Mouse (Mus musculus) stomach, embryonic 15.5 days (tissue): ENCODE measurements around the gene Tbccd1. TPM values are rescaled to one million over a fixed set of nuclear protein-coding genes. Genes with fewer than 3 reads are reported as not detected.

ENCODE experiments used
- ATAC-seq: fragments of 200-750 bp; cut with Nextera tagmentation; 2 replicates; pipeline ENCODE4 v1.8.0; 2017; ENCODE audit warnings: low read depth, moderate number of reproducible peaks, moderate TSS enrichment; ENCODE audit not compliant: insufficient read depth, low FRiP score
- H3K27ac ChIP-seq: fragments of 300-500 bp; sonication (generic); 2 replicates; pipeline ENCODE4 v1.5.1; 2015; ENCODE audit warnings: mild to moderate bottlenecking, inconsistent platforms
- H3K27me3 ChIP-seq: fragments of 300-500 bp; sonication (generic); replicated peaks from 2 replicates; pipeline ENCODE4 v1.6.1; 2015; ENCODE audit warnings: inconsistent platforms
- H3K36me3 ChIP-seq: fragments of 300-500 bp; sonication (generic); 2 replicates; pipeline ENCODE4 v1.6.1; 2015; ENCODE audit warnings: inconsistent platforms
- H3K4me1 ChIP-seq: fragments of 300-500 bp; sonication (generic); 2 replicates; pipeline ENCODE4 v1.6.1; 2015; ENCODE audit warnings: inconsistent platforms
- H3K4me2 ChIP-seq: fragments of 300-500 bp; sonication (generic); 2 replicates; pipeline ENCODE4 v1.6.1; 2015; ENCODE audit warnings: mild to moderate bottlenecking, inconsistent platforms
- H3K4me3 ChIP-seq: fragments of 300-500 bp; sonication (generic); replicated peaks from 2 replicates; pipeline ENCODE4 v1.5.1; 2015; ENCODE audit warnings: inconsistent platforms
- H3K9ac ChIP-seq: fragments of 300-500 bp; sonication (generic); 2 replicates; pipeline ENCODE4 v1.6.1; 2015; ENCODE audit warnings: inconsistent platforms
- H3K9me3 ChIP-seq: fragments of 300-500 bp; sonication (generic); 2 replicates; pipeline ENCODE4 v1.6.1; 2016; ENCODE audit warnings: inconsistent platforms
- WGBS: fragments of 180-500 bp; shearing (Covaris S2); methylation state at CpG from one replicate; pipeline ENCODE4 v1.1.7; 2015; 5-methylcytosine and 5-hydroxymethylcytosine counted together
- polyA plus RNA-seq: library from polyadenylated mRNA; unstranded; fragments of >200 nt; fragmentation: Nextera tagmentation; extraction: Ambion mirVana; gene quantifications from 2 replicates; pipeline ENCODE4 v1.2.1, GENCODE M21; 2015

Tbccd1 gene
- 32.3 and 34.2 TPM in 2 replicates for polyA plus RNA-seq

DNA sequence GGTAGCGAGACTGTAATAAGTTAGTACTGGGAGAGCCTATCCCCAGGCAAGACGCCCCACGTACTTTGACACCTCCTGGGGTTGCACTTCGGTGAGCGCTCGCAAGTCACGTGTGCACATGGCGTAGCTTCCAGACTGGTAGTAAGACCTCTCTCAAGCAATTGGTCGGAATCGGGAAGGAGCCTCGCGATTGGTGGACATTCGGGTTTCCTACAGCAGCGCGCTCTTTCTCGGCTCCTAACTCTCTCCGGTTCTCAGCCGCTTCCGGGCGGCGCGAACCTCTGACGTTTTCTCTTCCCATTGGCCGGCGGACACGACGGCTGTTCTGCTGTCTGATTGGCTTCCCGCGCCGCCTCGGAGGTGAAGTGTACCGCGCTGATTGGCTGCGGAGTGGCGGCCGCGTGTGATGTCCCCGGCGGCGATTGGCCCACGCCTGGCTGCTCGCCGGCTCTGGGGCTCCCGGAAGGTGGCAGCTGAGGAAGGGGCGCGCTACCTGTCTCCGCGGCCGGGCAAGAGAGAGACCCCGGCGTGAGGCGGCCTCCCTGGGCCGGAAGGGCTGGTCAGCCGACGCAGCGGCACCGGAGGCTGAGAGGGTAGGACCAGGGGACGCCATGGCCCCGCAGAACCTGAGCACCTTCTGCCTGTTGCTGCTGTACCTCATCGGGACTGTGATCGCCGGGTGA is at the start of gene Tbccd1, which contains the start of gene Dnajb11:
Gene Tbccd1 (minus strand): TSS at position 239 of the 683 bp plus-strand sequence.
Gene Dnajb11 (plus strand): TSS at position 415 of the 683 bp plus-strand sequence.
- H3K4me1 ChIP-seq, result peaks cover 7% of the 10 kb centered on the region
- ATAC-seq, result peak; percentile 98
- peak within 1 kb of the TSS; percentile 89 for H3K9ac ChIP-seq
- H3K9me3 ChIP-seq, result no peaks in the 10 kb centered on the region
- no peaks in the 10 kb centered on the region for H3K36me3 ChIP-seq
- no peaks in the 10 kb centered on the region for H3K27me3 ChIP-seq
- WGBS, result under 1% methylated on average over 62 of the region's 62 CpGs
- H3K4me2 ChIP-seq, result peak within 1 kb of the TSS; percentile 87
- H3K27ac ChIP-seq, result peak within 1 kb of the TSS; percentile 78
- H3K4me3 ChIP-seq, result peak within 1 kb of the TSS; percentile 100

DNA sequence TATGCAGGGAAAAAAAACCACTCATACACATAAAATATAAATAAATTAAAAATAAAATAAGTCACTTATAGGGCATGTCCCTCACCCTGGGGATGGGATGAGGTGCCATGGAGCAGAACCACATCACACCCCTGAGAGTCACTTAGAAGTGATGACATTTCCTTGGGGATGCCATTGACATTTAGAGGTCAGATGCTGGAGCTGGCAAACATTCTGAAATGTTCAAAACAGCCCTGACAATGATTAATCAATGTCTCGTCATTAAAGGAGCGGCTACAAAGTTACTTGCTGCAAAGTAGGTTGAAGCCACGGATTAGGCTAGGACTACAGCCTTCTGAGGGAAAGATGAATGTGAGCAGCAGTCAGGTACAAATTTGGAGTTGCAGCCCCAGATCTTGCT is 43.9 kb upstream of the Tbccd1 start:
- no peak overlapping the region for H3K4me3 ChIP-seq
- WGBS, result 43% methylated on average over 3 of the region's 3 CpGs
- no peaks in the 10 kb centered on the region for H3K36me3 ChIP-seq
- no peak overlapping the region for H3K9ac ChIP-seq
- H3K27ac ChIP-seq, result no peak overlapping the region
- no peak overlapping the region for H3K4me2 ChIP-seq
- H3K4me1 ChIP-seq, result no peaks in the 10 kb centered on the region
- H3K9me3 ChIP-seq, result no peaks in the 10 kb centered on the region
- no peak for ATAC-seq
- no peaks in the 10 kb centered on the region for H3K27me3 ChIP-seq

DNA sequence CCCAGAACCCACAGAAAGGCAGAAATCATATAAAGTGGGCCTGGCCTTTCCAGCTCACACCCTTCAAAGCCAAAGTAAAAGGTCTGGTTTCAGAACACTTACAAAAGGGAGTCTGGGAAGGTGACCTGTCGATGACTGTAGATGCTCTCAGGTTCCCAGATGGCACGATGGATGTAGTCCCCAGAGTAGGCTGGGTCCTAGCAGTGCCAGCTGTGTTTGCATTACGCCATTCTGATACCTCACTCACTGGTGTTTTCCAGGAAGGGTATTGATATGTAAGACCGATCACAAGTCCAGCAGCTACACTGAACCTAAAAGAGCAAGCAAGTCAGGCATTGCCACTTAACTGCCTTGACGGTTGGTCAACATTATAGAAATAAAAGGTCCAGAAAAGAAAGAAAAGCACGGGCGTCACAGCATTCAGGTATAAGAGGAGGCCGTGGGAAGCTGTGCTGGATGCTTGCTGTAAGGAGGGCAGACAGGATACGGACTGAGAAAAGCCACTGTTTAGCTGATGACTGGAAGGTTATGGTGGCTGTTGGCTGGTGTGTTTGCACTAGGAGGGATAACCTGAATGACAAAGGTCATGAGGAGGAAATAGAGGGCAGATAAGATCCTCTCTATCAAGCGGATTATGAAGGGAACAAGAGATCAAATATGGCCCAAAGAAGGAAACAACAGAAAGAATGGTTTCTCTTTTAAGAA is 42.5 kb upstream of the Tbccd1 start:
- WGBS, result 63% methylated on average over 10 of the region's 10 CpGs
- Histone ChIP-seq H3K27ac (no peak overlapping the region), H3K4me2 (no peak overlapping the region), H3K4me3 (no peak overlapping the region), H3K9ac (no peak overlapping the region), H3K36me3 (no peaks in the 10 kb centered on the region), H3K4me1 (no peaks in the 10 kb centered on the region), H3K27me3 (no peaks in the 10 kb centered on the region), H3K9me3 (no peaks in the 10 kb centered on the region)
- no peak; the same call in 1 of the 2 replicates for ATAC-seq

DNA sequence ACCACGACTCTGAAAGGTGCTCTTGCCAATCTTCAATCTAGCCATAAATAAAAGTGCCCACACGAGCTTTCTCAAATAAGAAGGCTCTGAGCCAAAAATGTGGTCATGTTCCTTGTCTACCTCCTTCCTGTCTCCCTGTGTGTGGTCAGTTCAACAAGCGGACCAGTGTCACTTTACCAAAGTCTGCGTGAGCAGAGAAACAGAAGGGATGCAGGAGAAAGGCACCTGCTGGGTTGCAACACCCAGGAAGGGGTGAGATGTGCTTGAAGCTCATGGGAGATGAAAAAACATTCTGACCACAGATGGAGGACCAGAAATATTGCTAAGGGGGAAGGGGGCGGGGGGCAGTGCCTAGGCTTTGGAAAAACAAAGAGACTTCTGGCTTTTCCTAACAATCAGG is 41.9 kb upstream of the Tbccd1 start:
- Histone ChIP-seq H3K27ac (no peak overlapping the region), H3K9ac (no peak overlapping the region), H3K9me3 (no peaks in the 10 kb centered on the region), H3K27me3 (no peaks in the 10 kb centered on the region), H3K4me1 (no peaks in the 10 kb centered on the region), H3K4me2 (no peak overlapping the region), H3K36me3 (no peaks in the 10 kb centered on the region), H3K4me3 (no peak overlapping the region)
- no peak for ATAC-seq
- WGBS, result 54% methylated on average over 5 of the region's 5 CpGs

DNA sequence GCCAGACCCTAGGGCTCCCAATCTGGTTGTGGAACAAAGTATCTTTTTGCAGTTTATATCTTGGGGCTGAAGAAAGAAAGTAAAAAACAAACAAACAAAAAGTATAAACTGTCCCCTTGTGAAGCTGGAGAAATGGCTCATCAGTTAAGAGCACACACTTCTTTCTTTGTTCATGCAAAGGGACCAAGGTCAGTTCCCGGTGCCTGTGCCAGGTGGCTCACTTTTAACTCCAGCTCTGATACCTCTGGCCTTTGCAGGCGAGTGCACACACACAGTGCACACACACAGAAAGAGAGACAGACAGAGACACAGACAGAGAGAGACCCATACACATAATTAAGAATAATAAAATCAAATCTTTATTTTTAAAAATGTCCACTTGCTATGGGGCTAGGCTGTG is 39.1 kb upstream of the Tbccd1 start:
- no peaks in the 10 kb centered on the region for H3K27me3 ChIP-seq
- whole genome bisulfite sequencing, result 67% methylated on average over 2 of the region's 2 CpGs
- H3K9ac ChIP-seq, result no peak overlapping the region
- H3K36me3 ChIP-seq, result no peaks in the 10 kb centered on the region
- no peak overlapping the region for H3K27ac ChIP-seq
- no peak for ATAC-seq
- H3K4me3 ChIP-seq, result no peak overlapping the region
- H3K9me3 ChIP-seq, result no peaks in the 10 kb centered on the region
- H3K4me1 ChIP-seq, result no peaks in the 10 kb centered on the region
- no peak overlapping the region for H3K4me2 ChIP-seq

DNA sequence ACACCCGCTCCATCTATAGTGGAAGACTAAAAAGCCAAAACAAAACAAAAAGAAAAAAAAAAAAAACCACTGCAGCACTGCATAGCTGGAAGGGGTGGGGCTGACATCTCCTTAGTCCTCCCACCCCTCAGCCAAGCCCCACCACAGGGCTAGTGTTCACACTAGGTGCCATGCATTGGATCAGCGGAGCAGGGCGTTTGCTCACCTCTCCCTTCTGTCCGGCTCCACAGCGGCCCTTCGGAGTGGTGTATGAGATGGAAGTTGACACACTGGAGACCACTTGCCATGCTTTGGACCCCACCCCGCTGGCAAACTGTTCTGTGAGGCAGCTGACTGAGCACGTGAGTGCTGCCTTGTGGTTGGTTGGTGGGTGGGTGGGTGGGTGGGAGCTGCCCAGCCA is 36.6 kb upstream of the Tbccd1 start:
- no peaks in the 10 kb centered on the region for H3K36me3 ChIP-seq
- H3K9me3 ChIP-seq, result no peaks in the 10 kb centered on the region
- no peaks in the 10 kb centered on the region for H3K27me3 ChIP-seq
- H3K4me1 ChIP-seq, result no peaks in the 10 kb centered on the region
- no peak overlapping the region for H3K9ac ChIP-seq
- no peak overlapping the region for H3K4me3 ChIP-seq
- no peak for ATAC-seq
- WGBS, result 64% methylated on average over 8 of the region's 8 CpGs
- H3K27ac ChIP-seq, result no peak overlapping the region
- H3K4me2 ChIP-seq, result no peak overlapping the region

DNA sequence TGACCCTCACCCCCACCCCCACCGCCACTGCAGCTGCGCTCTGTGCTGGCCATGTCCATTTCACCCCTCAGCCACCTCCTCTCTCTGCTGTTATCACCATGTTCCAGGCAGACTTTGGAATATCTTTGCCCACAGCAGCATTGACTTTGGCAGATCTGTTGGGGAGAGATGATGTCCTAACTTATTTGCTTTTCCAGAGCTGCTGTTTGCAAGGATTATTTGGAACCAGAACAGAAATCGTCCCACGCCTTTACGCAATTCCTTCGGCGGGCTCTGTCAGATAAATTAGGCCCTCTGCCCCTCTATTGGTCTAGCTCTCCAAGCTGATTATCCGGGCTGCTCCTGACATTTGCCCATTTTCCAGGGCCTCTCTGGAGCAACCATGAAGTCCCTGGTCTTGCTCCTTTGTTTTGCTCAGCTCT is 34.3 kb upstream of the Tbccd1 start:
- H3K27me3 ChIP-seq, result no peaks in the 10 kb centered on the region
- no peaks in the 10 kb centered on the region for H3K36me3 ChIP-seq
- H3K4me2 ChIP-seq, result no peak overlapping the region
- no peaks in the 10 kb centered on the region for H3K4me1 ChIP-seq
- WGBS, result 83% methylated on average over 8 of the region's 8 CpGs
- H3K9me3 ChIP-seq, result no peaks in the 10 kb centered on the region
- no peak overlapping the region for H3K27ac ChIP-seq
- no peak overlapping the region for H3K4me3 ChIP-seq
- H3K9ac ChIP-seq, result no peak overlapping the region
- ATAC-seq, result no peak; the same call in 1 of the 2 replicates

DNA sequence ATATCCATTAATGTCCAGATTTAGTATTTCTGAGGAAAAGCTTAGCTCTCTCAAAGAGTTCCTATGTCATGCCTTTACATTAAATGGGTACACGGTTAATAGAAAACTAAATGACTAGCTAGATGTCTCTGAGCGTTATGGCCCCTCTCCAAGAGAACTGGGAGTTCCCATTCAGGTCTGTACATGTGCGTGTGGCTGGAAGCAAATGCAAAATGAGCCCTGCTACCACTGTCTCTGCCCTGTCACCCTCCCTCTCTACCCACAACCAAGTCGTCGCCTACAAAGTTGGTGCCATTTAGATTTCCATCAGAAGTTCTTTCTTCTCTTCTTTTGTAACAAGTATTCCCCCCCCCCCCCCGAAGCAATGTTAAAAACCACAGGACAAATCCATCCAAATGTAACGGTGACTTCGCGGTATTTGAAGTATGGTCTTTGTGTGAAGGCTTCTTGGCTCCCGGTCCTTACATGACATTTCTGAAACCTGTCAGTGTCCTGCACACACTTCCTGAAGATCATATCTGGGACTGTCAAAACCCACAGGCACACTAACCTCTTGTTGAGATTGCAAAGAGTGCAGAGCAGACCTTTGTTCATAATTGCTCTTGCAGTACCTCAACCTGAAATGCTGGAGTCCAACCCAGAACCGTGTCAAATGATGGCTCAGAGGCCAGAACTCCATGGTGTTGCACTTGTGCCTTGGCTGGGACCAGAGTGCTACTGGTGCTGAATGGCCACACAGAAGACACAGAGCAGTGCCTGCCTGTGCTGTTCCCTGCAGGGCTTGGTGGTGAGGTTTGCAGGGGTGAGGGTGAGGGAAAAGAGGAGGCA is 33.4 kb upstream of the Tbccd1 start, which contains the start of gene Ahsg:
Gene Ahsg (plus strand): TSS at position 595 of the 828 bp plus-strand sequence.
- Histone ChIP-seq H3K27me3 (no peaks in the 10 kb centered on the region), H3K9ac (no peak within 1 kb of the TSS), H3K4me1 (no peaks in the 10 kb centered on the region), H3K36me3 (no peaks in the 10 kb centered on the region), H3K9me3 (no peaks in the 10 kb centered on the region), H3K4me3 (no peak within 1 kb of the TSS), H3K4me2 (no peak within 1 kb of the TSS), H3K27ac (no peak within 1 kb of the TSS)
- no peak for ATAC-seq
- 79% methylated on average over 11 of the region's 11 CpGs for WGBS

DNA sequence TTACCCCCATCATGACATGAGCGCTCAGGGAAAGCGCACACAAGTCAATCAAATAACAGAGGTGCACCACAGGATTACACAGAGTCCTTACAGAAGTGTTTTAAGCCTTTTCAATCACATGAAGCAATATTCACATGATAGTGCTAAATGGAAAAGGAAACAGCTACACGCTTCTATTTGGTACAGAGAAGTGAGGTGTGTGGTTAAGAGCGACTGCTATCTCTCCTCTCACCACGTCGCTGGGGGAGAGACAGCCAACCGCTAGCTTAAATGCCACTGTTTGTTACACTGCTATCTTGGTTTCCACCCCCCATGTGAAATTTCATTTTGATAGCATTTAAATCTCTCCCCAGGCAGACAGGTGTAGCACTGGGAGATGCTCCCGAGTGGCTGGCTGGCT is 32.2 kb upstream of the Tbccd1 start:
- Histone ChIP-seq H3K4me1 (no peaks in the 10 kb centered on the region), H3K27ac (no peak overlapping the region), H3K9ac (no peak overlapping the region), H3K27me3 (no peaks in the 10 kb centered on the region), H3K4me2 (no peak overlapping the region), H3K9me3 (no peaks in the 10 kb centered on the region), H3K4me3 (no peak overlapping the region), H3K36me3 (no peaks in the 10 kb centered on the region)
- no peak for ATAC-seq
- WGBS, result 77% methylated on average over 8 of the region's 8 CpGs

DNA sequence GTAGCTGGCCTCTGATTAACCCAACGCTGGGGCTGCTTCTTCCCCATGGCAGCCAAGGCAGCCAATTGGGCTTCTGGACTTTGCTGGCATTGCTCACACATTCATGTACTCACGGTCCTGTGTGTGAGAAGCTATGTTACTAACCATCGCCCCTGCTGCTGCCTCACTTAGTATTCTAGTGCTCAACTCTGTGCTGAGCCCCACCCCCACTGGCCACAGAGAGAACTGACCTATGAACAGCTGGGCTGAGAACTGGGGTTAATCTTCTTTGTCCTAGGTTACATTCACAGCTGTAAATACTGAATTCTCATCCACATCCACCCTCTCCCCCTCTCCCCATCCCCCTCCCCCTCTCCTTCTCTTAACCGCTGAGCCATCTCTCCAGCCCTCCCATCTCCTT is 31.4 kb upstream of the Tbccd1 start:
- ATAC-seq, result no peak
- no peaks in the 10 kb centered on the region for H3K9me3 ChIP-seq
- no peaks in the 10 kb centered on the region for H3K4me1 ChIP-seq
- H3K27me3 ChIP-seq, result no peaks in the 10 kb centered on the region
- no peak overlapping the region for H3K4me3 ChIP-seq
- WGBS, result 70% methylated on average over 4 of the region's 4 CpGs
- H3K36me3 ChIP-seq, result no peaks in the 10 kb centered on the region
- H3K27ac ChIP-seq, result no peak overlapping the region
- H3K9ac ChIP-seq, result no peak overlapping the region
- H3K4me2 ChIP-seq, result no peak overlapping the region

DNA sequence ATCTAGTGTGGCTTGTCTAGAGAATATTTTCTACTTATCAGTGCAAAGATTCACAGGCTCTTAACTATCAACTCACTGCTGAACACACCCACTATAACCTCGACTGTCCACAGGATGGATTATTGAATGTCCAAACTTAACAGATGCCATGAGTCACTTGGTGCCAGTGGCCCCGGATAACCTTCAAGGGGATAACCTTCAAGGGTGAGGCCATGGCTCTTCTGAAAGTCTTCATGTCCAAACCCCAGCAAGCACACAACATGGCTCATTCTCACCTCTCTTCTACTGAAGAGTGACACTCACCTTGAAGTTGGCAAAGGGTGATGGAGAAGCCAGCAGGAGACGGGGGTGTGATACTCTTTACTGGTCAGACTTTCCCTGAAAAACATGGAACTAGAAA is 29.3 kb upstream of the Tbccd1 start:
- 76% methylated on average over 3 of the region's 3 CpGs for WGBS
- H3K27me3 ChIP-seq, result no peaks in the 10 kb centered on the region
- no peaks in the 10 kb centered on the region for H3K4me1 ChIP-seq
- H3K36me3 ChIP-seq, result no peaks in the 10 kb centered on the region
- H3K9me3 ChIP-seq, result no peaks in the 10 kb centered on the region
- no peak overlapping the region for H3K4me2 ChIP-seq
- no peak overlapping the region for H3K9ac ChIP-seq
- H3K4me3 ChIP-seq, result no peak overlapping the region
- ATAC-seq, result no peak
- H3K27ac ChIP-seq, result no peak overlapping the region

DNA sequence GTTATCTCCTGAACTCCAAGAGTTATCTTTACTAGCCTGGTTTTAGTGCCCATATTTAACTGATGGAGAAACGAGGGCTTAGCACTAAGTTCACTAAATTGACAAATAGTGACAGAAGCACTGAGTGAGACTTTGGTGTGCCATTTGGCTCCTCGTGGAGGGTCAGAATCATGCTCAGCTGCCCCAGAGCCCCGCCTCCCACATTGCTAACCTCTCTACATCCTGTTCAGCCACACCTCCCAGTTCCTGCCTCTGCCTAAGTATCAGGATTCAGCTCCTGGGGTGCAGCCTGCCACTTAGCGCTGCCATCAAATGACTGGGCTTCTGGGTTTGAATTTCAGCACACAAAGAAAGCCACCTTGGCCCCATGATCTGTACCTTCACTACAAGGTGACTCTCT is 27.9 kb upstream of the Tbccd1 start:
- WGBS, result 26% methylated on average over 4 of the region's 4 CpGs
- Histone ChIP-seq H3K4me2 (no peak overlapping the region), H3K4me1 (no peaks in the 10 kb centered on the region), H3K27ac (no peak overlapping the region), H3K4me3 (no peak overlapping the region), H3K36me3 (no peaks in the 10 kb centered on the region), H3K9ac (no peak overlapping the region), H3K9me3 (no peaks in the 10 kb centered on the region), H3K27me3 (no peaks in the 10 kb centered on the region)
- ATAC-seq, result no peak
